Mouse (Mus musculus) liver, embryonic 14.5 days (tissue): ENCODE data around the gene Echs1.

ENCODE experiments used
- CTCF ChIP-seq: IDR thresholded peaks from 2 replicates; pipeline ENCODE4 v1.5.1; 2016; ENCODE audit warnings: antibody characterized with exemption, low read depth, control low read depth
- EP300 ChIP-seq: IDR thresholded peaks from 2 replicates; pipeline ENCODE4 v1.6.1; 2016; ENCODE audit warnings: antibody characterized with exemption, low read depth

DNA sequence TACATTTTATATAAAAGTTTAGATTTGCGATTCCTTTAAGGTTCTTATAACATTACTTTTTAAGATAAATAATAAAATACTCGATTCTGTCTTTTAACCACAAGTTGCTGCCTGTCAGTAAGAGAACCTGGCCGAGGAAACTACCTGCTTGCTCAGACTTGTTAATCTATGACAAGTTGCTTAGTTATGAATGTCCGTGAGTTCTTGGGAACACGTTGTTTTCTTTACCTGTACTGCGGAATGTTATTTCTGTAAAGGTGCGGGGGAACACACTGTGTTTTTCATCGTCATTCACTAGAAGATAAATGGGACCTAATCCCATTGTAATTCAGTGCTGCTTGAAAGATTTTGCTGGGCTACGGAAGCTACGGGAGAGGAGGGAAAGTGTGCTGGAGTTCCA lies 25.7 kb downstream of the Echs1 start:
- no peak for TF ChIP-seq CTCF
- no peak for TF ChIP-seq EP300
